Comparison of ENCODE assay signal across 28 mouse cellular contexts in genomic region chr9:20876318-20877117, GRCm38 (mm10). TPM values are rescaled to one million over a fixed set of nuclear protein-coding genes. Genes with fewer than 3 reads are reported as not detected.
DNase-seq lines count a peak whose midpoint lies in the region; ATAC-seq lines count a peak whose summit lies in the region.
"Had no signal": no experiment of that assay in that cellular context is flagged by ENCODE, and none has a peak within 500 bp of the region (broad histone marks: within the 10 kb centered on the region; RNA-seq: fewer than 3 reads in every experiment).

No protein-coding gene starts in this region.

- 68% methylated on average over 9 of the region's 9 CpGs for WGBS in heart, embryonic 11.5 days (ENCODE audit: insufficient replicate concordance)
- 70% methylated on average over 9 of the region's 9 CpGs for WGBS in midbrain, embryonic 11.5 days
- 76% methylated on average over 8 of the region's 9 CpGs for WGBS in midbrain, embryonic 15.5 days
- WGBS in intestine, embryonic 16.5 days = 69% methylated on average over 9 of the region's 9 CpGs

- H3K36me3 ChIP-seq in heart, embryonic 11.5 days (ENCODE audit: control insufficient read depth, insufficient read depth, low read length) = no peaks in the 10 kb centered on the region
- H3K36me3 ChIP-seq in midbrain, embryonic 11.5 days (ENCODE audit: control insufficient read depth, insufficient read depth, low read length) = no peaks in the 10 kb centered on the region
- H3K36me3 ChIP-seq in midbrain, embryonic 15.5 days (replicated peaks) = no peaks in the 10 kb centered on the region
- H3K36me3 ChIP-seq in intestine, embryonic 16.5 days (ENCODE audit: control insufficient read depth, insufficient read depth, low read length) = no peaks in the 10 kb centered on the region
- H3K36me3 ChIP-seq: heart, embryonic 15.5 days; limb, embryonic 10.5 days; neural tube, embryonic 15.5 days; stomach, embryonic 15.5 days had no signal

- 0 out of 2 replicates have a peak overlapping the region, but pooled peaks have one; percentile 16 for H3K9ac ChIP-seq in heart, embryonic 11.5 days (ENCODE audit: low read depth, low read length)
- no peak overlapping the region for H3K9ac ChIP-seq in midbrain, embryonic 11.5 days (ENCODE audit: low read length)
- H3K9ac ChIP-seq in midbrain, embryonic 15.5 days = no peak overlapping the region
- H3K9ac ChIP-seq in intestine, embryonic 16.5 days (ENCODE audit: low read depth, low read length) = peak overlapping the region; percentile 4; the same call in 1 of the 2 replicates

- H3K4me3 ChIP-seq in heart, embryonic 11.5 days (ENCODE audit: low read depth, low read length) = no peak overlapping the region
- no peak overlapping the region for H3K4me3 ChIP-seq in midbrain, embryonic 11.5 days (ENCODE audit: low read depth, low read length)
- H3K4me3 ChIP-seq in midbrain, embryonic 15.5 days = no peak overlapping the region
- H3K4me3 ChIP-seq in intestine, embryonic 16.5 days (ENCODE audit: low read length) = no peak overlapping the region

- H3K9me3 ChIP-seq in heart, embryonic 11.5 days (replicated peaks; ENCODE audit: control insufficient read depth, low read length) = no peaks in the 10 kb centered on the region
- no peaks in the 10 kb centered on the region for H3K9me3 ChIP-seq in midbrain, embryonic 11.5 days (ENCODE audit: control insufficient read depth, low read length)
- no peaks in the 10 kb centered on the region for H3K9me3 ChIP-seq in midbrain, embryonic 15.5 days
- H3K9me3 ChIP-seq in intestine, embryonic 16.5 days (ENCODE audit: control insufficient read depth, low read length) = no peaks in the 10 kb centered on the region
- H3K9me3 ChIP-seq: heart, embryonic 15.5 days; neural tube, embryonic 15.5 days; stomach, embryonic 15.5 days had no signal

- peaks cover 2% of the 10 kb centered on the region; the same call in 1 of the 2 replicates for H3K27me3 ChIP-seq in heart, embryonic 11.5 days (ENCODE audit: control insufficient read depth, insufficient read depth, low read length)
- H3K27me3 ChIP-seq in midbrain, embryonic 11.5 days (ENCODE audit: control insufficient read depth, insufficient read depth, low read length) = no peaks in the 10 kb centered on the region
- no peaks in the 10 kb centered on the region for H3K27me3 ChIP-seq in midbrain, embryonic 15.5 days (replicated peaks)
- H3K27me3 ChIP-seq in intestine, embryonic 16.5 days (replicated peaks; ENCODE audit: control insufficient read depth, insufficient read depth, low read length) = no peaks in the 10 kb centered on the region
- H3K27me3 ChIP-seq: heart, embryonic 15.5 days; stomach, embryonic 15.5 days had no signal

- no peak for ATAC-seq in heart, embryonic 11.5 days (replicated peaks; ENCODE audit: insufficient number of reproducible peaks, low FRiP score, low TSS enrichment)
- ATAC-seq in midbrain, embryonic 11.5 days (ENCODE audit: low FRiP score) = no peak
- no peak for ATAC-seq in midbrain, embryonic 15.5 days (replicated peaks)
- ATAC-seq in intestine, embryonic 16.5 days = no peak

- H3K27ac ChIP-seq in heart, embryonic 11.5 days (ENCODE audit: low read depth, low read length) = no peak overlapping the region
- H3K27ac ChIP-seq in midbrain, embryonic 11.5 days (ENCODE audit: low read depth, low read length) = no peak overlapping the region
- H3K27ac ChIP-seq in midbrain, embryonic 15.5 days = no peak overlapping the region
- no peak overlapping the region for H3K27ac ChIP-seq in intestine, embryonic 16.5 days (ENCODE audit: low read length)
- H3K27ac ChIP-seq: heart, embryonic 15.5 days; limb, embryonic 10.5 days had no signal

- peak; percentile 69 for DNase-seq in cerebellum, adult 11-12 months
- no peak for DNase-seq in cerebellum, adult 8-10 months
- DNase-seq in heart, postnatal 25 days (ENCODE audit: low spot score) = no peak
- peak; percentile 47 for DNase-seq in midbrain, embryonic 11.5 days (ENCODE audit: low spot score, missing footprints)
- no peak for DNase-seq in thymus, postnatal 4 days
- DNase-seq: adrenal gland, postnatal 10 days; kidney, adult 9 months; kidney, postnatal 25 days; lung, adult 2 months; lung, postnatal 36 days; right cerebral cortex, postnatal 25 days had no signal

- peaks cover 6% of the 10 kb centered on the region for H3K4me1 ChIP-seq in heart, embryonic 11.5 days (ENCODE audit: control insufficient read depth, insufficient read depth, low read length)
- peaks cover 5% of the 10 kb centered on the region for H3K4me1 ChIP-seq in midbrain, embryonic 11.5 days (ENCODE audit: control insufficient read depth, insufficient read depth, low read length)
- peaks cover 20% of the 10 kb centered on the region for H3K4me1 ChIP-seq in midbrain, embryonic 15.5 days
- no peaks in the 10 kb centered on the region; the same call in 1 of the 2 replicates for H3K4me1 ChIP-seq in intestine, embryonic 16.5 days (ENCODE audit: control insufficient read depth, insufficient read depth, low read length)

- H3K4me2 ChIP-seq in heart, embryonic 11.5 days = no peak overlapping the region
- H3K4me2 ChIP-seq in midbrain, embryonic 11.5 days = no peak overlapping the region
- H3K4me2 ChIP-seq in midbrain, embryonic 15.5 days = no peak overlapping the region
- H3K4me2 ChIP-seq in intestine, embryonic 16.5 days (ENCODE audit: low read depth, low read length) = no peak overlapping the region

- intact Hi-C loops in heart, postnatal 25 days (cut with DNase I) = no loop called here

RNA-seq across cellular contexts. Expression of gene Angptl6, which starts 3.0 kb away (rescaled TPM):
- polyA plus RNA-seq in heart, embryonic 11.5 days (2014; fragmentation: Nextera tagmentation; extraction: Ambion mirVana) = 2.1 and 2.9 TPM in 2 replicates
- 1 to 10 TPM; 3.2 to 3.3 TPM for total RNA-seq in heart, postnatal 25 days (2021)
- polyA plus RNA-seq in midbrain, embryonic 11.5 days (2014; fragmentation: Nextera tagmentation; extraction: Ambion mirVana) = 5.0 and 6.1 TPM in 2 replicates
- polyA plus RNA-seq in midbrain, embryonic 15.5 days (2015; fragmentation: Nextera tagmentation; extraction: Ambion mirVana) = 15.3 and 16.8 TPM in 2 replicates
- 10.7 and 11.2 TPM in 2 replicates for polyA plus RNA-seq in intestine, embryonic 16.5 days (2015; fragmentation: Nextera tagmentation; extraction: Ambion mirVana)

RNA-seq across cellular contexts. Expression of gene A230050P20Rik, which starts 8.1 kb away (rescaled TPM):
- polyA plus RNA-seq in heart, embryonic 11.5 days (2014; fragmentation: Nextera tagmentation; extraction: Ambion mirVana) = 2.1 TPM in 2 replicates
- total RNA-seq in heart, postnatal 25 days (2021) = 1 to 10 TPM; 4.0 to 4.2 TPM
- polyA plus RNA-seq in midbrain, embryonic 11.5 days (2014; fragmentation: Nextera tagmentation; extraction: Ambion mirVana) = 0.45 and 0.66 TPM in 2 replicates
- 6.8 and 7.3 TPM in 2 replicates for polyA plus RNA-seq in midbrain, embryonic 15.5 days (2015; fragmentation: Nextera tagmentation; extraction: Ambion mirVana)
- polyA plus RNA-seq in intestine, embryonic 16.5 days (2015; fragmentation: Nextera tagmentation; extraction: Ambion mirVana) = 16.2 and 18.3 TPM in 2 replicates

RNA-seq across cellular contexts. Expression of gene Ppan, which starts 11.5 kb away (rescaled TPM):
- 43.6 and 46.2 TPM in 2 replicates for polyA plus RNA-seq in heart, embryonic 11.5 days (2014; fragmentation: Nextera tagmentation; extraction: Ambion mirVana)
- total RNA-seq in heart, postnatal 25 days (2021) = 1 to 10 TPM; 7.0 to 9.5 TPM
- 52.3 and 57.1 TPM in 2 replicates for polyA plus RNA-seq in midbrain, embryonic 11.5 days (2014; fragmentation: Nextera tagmentation; extraction: Ambion mirVana)
- polyA plus RNA-seq in midbrain, embryonic 15.5 days (2015; fragmentation: Nextera tagmentation; extraction: Ambion mirVana) = 49.1 and 50.5 TPM in 2 replicates
- polyA plus RNA-seq in intestine, embryonic 16.5 days (2015; fragmentation: Nextera tagmentation; extraction: Ambion mirVana) = 79.5 and 97.6 TPM in 2 replicates

RNA-seq across cellular contexts. Expression of gene Eif3g, which starts 21.9 kb away (rescaled TPM):
- polyA plus RNA-seq in heart, embryonic 11.5 days (2014; fragmentation: Nextera tagmentation; extraction: Ambion mirVana) = 276 and 286 TPM in 2 replicates
- total RNA-seq in heart, postnatal 25 days (2021) = 100 to 1,000 TPM in 1 of 2 experiments, 10 to 100 TPM in 1; 97.8 to 100 TPM
- polyA plus RNA-seq in midbrain, embryonic 11.5 days (2014; fragmentation: Nextera tagmentation; extraction: Ambion mirVana) = 348 and 354 TPM in 2 replicates
- polyA plus RNA-seq in midbrain, embryonic 15.5 days (2015; fragmentation: Nextera tagmentation; extraction: Ambion mirVana) = 245 and 249 TPM in 2 replicates
- 261 and 297 TPM in 2 replicates for polyA plus RNA-seq in intestine, embryonic 16.5 days (2015; fragmentation: Nextera tagmentation; extraction: Ambion mirVana)

RNA-seq across cellular contexts. Expression of gene Rdh8, which starts 58.2 kb away (rescaled TPM):
- not detected in 2 replicates for polyA plus RNA-seq in heart, embryonic 11.5 days (2014; fragmentation: Nextera tagmentation; extraction: Ambion mirVana)
- not detected for total RNA-seq in heart, postnatal 25 days (2021)
- polyA plus RNA-seq in midbrain, embryonic 11.5 days (2014; fragmentation: Nextera tagmentation; extraction: Ambion mirVana) = not detected in 2 replicates
- polyA plus RNA-seq in midbrain, embryonic 15.5 days (2015; fragmentation: Nextera tagmentation; extraction: Ambion mirVana) = not detected in 2 replicates
- polyA plus RNA-seq in intestine, embryonic 16.5 days (2015; fragmentation: Nextera tagmentation; extraction: Ambion mirVana) = not detected in 2 replicates
- total RNA-seq: adrenal gland, postnatal 10 days; common myeloid progenitor, adult 5-6 weeks; granulocyte monocyte progenitor cell, adult 5-6 weeks; layer of hippocampus, postnatal 10 days; left cerebral cortex, adult 8-10 months; megakaryocyte-erythroid progenitor cell, adult 5-6 weeks had no signal
- polyA plus RNA-seq: embryonic facial prominence, embryonic 11.5 days; erythroblast, embryonic 14.5 days; heart, embryonic 15.5 days; hindbrain, embryonic 11.5 days; limb, embryonic 10.5 days; liver, embryonic 11.5 days; lung, adult 2 months; neural tube, embryonic 15.5 days; stomach, embryonic 15.5 days; thymus, postnatal 0 days had no signal

Comparison
In these comparisons a context has a peak if more than half of its experiments do, and no peak if none do; other contexts are left out.
1. DNase-seq: peak in cerebellum, adult 11-12 months (single experiment) and midbrain, embryonic 11.5 days (single experiment); none in cerebellum, adult 8-10 months (single experiment), heart, postnatal 25 days (single experiment) and thymus, postnatal 4 days (single experiment).
2. H3K9ac ChIP-seq: peak in heart, embryonic 11.5 days (single experiment) and intestine, embryonic 16.5 days (single experiment); none in midbrain, embryonic 11.5 days (single experiment) and midbrain, embryonic 15.5 days (single experiment).